Mouse (Mus musculus) gastrocnemius, postnatal 36 days (tissue): ENCODE measurements around the gene AY358078. TPM values are rescaled to one million over a fixed set of nuclear protein-coding genes. Genes with fewer than 3 reads are reported as not detected.

Experiments used
- DNase-seq, 2 experiments: peaks; one replicate each; pipeline ENCODE4 v3.0.0; 2022
- intact Hi-C: fragments of 180-260 bp; cut with DNase I; formaldehyde crosslinking; loops from one replicate; pipeline ENCODE4 v1.15.1; 2025
- microRNA-seq, 2 experiments: library from miRNA; unstranded; fragments of <30 nt; microRNA quantifications; one replicate each; pipeline ENCODE4 v1.2.0; 2021
- total RNA-seq, 2 experiments: library from RNA; stranded (reverse); gene quantifications; 2 replicates each; pipeline ENCODE4 v1.2.3; 2021

AY358078 gene
- total RNA-seq, 2 experiments from 2014 or later = not detected

- intact Hi-C loops = loop anchor here (10.0 kb wide), 1 partner anchor 96 kb away; the partner anchor contains the start of gene Ang4
Measured at GRCm38 (mm10) chr14:51870756-51871155, 70.9 kb downstream of the AY358078 start.

GRCm38 (mm10) chr14:51871741-51872140 lies 71.9 kb downstream of the AY358078 start:
- intact Hi-C loops = loop anchor here (10.0 kb wide), 1 partner anchor 97 kb away; the partner anchor contains the start of gene Ang4
- no peak for DNase-seq

More at GRCm38 (mm10) chr14:51870756-51871155, 70.9 kb downstream of the AY358078 start:
- DNase-seq = no peak

Small RNA genes within 50 kb of the gene (microRNA-seq; reads per million reads assigned to microRNA genes)
- 0 reads per million in 2 experiments for gene Gm27375

Other genes with a start within 250 kb of the AY358078 start
- not detected for gene Gm5622, start 247.3 kb upstream of the AY358078 start, total RNA-seq
- gene Gm17175, start 226.0 kb upstream of the AY358078 start, total RNA-seq = not detected
- not detected for gene Gm17174, start 207.9 kb upstream of the AY358078 start, total RNA-seq
- gene Gm17078, start 188.7 kb upstream of the AY358078 start, total RNA-seq = not detected
- not detected for gene Gm4181, start 164.4 kb upstream of the AY358078 start, total RNA-seq
- gene Gm17079, start 104.6 kb upstream of the AY358078 start, total RNA-seq = not detected
- gene Gm5800, start 82.9 kb upstream of the AY358078 start, total RNA-seq = not detected
- not detected for gene Ang4, start 26.5 kb upstream of the AY358078 start, total RNA-seq
- gene Ear6, start 53.7 kb downstream of the AY358078 start, total RNA-seq = not detected
- gene Mettl17, start 84.8 kb downstream of the AY358078 start, total RNA-seq = 10 to 100 TPM; 11.7 to 14.4 TPM
- under 1 TPM; 0.20 to 0.51 TPM for gene Slc39a2, start 92.8 kb downstream of the AY358078 start, total RNA-seq
- 1,000 to 10,000 TPM; 1,350 to 1,506 TPM for gene Ndrg2, start 114.1 kb downstream of the AY358078 start, total RNA-seq
- not detected for gene Tppp2, start 118.4 kb downstream of the AY358078 start, total RNA-seq
- gene Rnase13, start 122.7 kb downstream of the AY358078 start, total RNA-seq = not detected
- gene Arhgef40, start 184.7 kb downstream of the AY358078 start, total RNA-seq = 10 to 100 TPM; 13.9 to 18.5 TPM
- 1 to 10 TPM; 1.3 to 1.5 TPM for gene Tmem253, start 215.6 kb downstream of the AY358078 start, total RNA-seq
- gene Zfp219, start 220.7 kb downstream of the AY358078 start, total RNA-seq = 10 to 100 TPM in 1 of 2 experiments, 1 to 10 TPM in 1; 9.7 to 12.4 TPM
- not detected for gene Olfr221, start 242.4 kb downstream of the AY358078 start, total RNA-seq